Mouse (Mus musculus): ENCODE data around the gene Ripor2. TPM values are rescaled to one million over a fixed set of nuclear protein-coding genes. Genes with fewer than 3 reads are reported as not detected.

Ripor2 gene
- polyA plus RNA-seq, 1 experiment from 2014 or later: 3.5 TPM

DNA sequence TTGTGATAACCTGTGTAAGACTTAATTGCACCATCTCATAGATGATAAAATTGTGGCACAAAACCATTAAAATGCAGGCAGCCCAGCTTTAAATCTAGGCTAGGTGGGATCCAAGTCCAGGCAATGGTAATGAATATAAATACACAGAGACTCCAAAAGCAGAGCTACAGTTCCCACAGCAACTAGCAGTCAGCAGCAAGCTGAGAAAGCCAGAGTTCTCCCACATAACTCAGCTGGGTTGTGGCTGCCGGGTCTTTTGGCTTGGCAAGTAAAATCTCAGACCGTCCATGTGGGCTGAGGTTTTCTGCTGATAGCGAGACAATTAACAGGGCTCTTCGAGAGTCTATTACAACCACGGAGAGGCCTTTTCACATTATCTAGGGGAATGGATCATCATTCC is 66.0 kb downstream of the Ripor2 start:
- Histone ChIP-seq H3K4me1 (ENCODE audit: control insufficient read depth, insufficient read depth, low read length) (no peaks in the 10 kb centered on the region), H3K27me3 (ENCODE audit: control insufficient read depth, insufficient read depth, low read length) (no peaks in the 10 kb centered on the region), H3K36me3 (replicated peaks; ENCODE audit: control insufficient read depth, insufficient read depth, low read depth, low read length) (no peaks in the 10 kb centered on the region), H3K9ac (replicated peaks; ENCODE audit: low read length) (no peak overlapping the region), H3K4me3 (ENCODE audit: low read depth, low read length) (no peak overlapping the region), H3K4me2 (ENCODE audit: low read depth, low read length) (no peak overlapping the region), H3K9me3 (replicated peaks; ENCODE audit: control insufficient read depth, low read length) (no peaks in the 10 kb centered on the region), H3K27ac (replicated peaks; ENCODE audit: low read depth, low read length) (no peak overlapping the region)
- 83% methylated on average over 5 of the region's 5 CpGs for WGBS
- ATAC-seq (replicated peaks; ENCODE audit: insufficient number of reproducible peaks, low FRiP score, low TSS enrichment, low read depth) (no peak), DNase-seq (ENCODE audit: low spot score) (no peak)

DNA sequence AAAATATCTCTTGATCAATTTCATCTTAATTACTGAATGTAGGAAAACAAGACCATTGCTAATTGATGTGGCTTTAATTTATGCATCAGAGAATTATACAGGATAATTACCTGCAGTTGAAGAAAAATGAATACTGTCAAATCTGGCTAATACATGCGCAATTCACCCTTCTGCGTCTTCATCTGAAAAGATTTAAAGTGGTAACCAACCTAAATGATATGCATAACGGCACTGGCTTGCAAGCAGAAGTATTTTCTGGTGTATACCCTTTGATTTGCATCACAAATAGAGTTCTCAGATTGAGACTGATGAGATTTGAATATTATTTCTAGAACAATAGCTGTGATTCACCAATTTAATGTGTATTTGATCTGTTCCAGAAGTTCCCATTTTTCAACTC is 66.7 kb downstream of the Ripor2 start:
- ATAC-seq (replicated peaks; ENCODE audit: insufficient number of reproducible peaks, low FRiP score, low TSS enrichment, low read depth): no peak
- WGBS: 86% methylated on average over 3 of the region's 3 CpGs
- H3K4me2 ChIP-seq (ENCODE audit: low read depth, low read length): no peak overlapping the region

DNA sequence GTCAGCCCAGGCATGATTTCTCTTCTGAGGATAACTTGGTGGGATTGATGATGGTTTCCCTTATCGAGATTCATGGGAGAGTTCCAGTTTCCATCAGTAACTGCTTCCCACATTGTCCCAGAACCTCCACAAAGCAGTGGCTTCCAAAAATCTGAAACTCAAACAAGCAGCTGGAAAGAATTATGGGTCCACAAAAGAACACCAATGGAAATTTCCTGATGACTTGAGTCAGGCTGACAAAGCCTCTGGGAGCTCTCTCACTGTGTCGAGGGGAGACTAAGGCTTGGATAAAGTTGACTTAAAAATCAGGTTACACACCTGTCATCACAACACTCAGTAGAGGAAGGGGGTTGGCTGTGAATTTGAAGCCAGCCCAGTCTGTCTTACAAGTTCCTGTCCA is 67.1 kb downstream of the Ripor2 start:
- no peak for DNase-seq (ENCODE audit: low spot score)
- no peaks in the 10 kb centered on the region for H3K27me3 ChIP-seq (ENCODE audit: control insufficient read depth, insufficient read depth, low read length)
- H3K4me2 ChIP-seq (ENCODE audit: low read depth, low read length): no peak overlapping the region
- no peak for ATAC-seq (replicated peaks; ENCODE audit: insufficient number of reproducible peaks, low FRiP score, low TSS enrichment, low read depth)
- H3K9me3 ChIP-seq (replicated peaks; ENCODE audit: control insufficient read depth, low read length): no peaks in the 10 kb centered on the region
- H3K9ac ChIP-seq (replicated peaks; ENCODE audit: low read length): no peak overlapping the region
- no peaks in the 10 kb centered on the region for H3K4me1 ChIP-seq (ENCODE audit: control insufficient read depth, insufficient read depth, low read length)
- H3K4me3 ChIP-seq (ENCODE audit: low read depth, low read length): no peak overlapping the region
- no peaks in the 10 kb centered on the region for H3K36me3 ChIP-seq (replicated peaks; ENCODE audit: control insufficient read depth, insufficient read depth, low read depth, low read length)
- WGBS: 31% methylated on average over 2 of the region's 2 CpGs
- no peak overlapping the region for H3K27ac ChIP-seq (replicated peaks; ENCODE audit: low read depth, low read length)

More for the DNA sequence above, 66.7 kb downstream of the Ripor2 start:
- DNase-seq (ENCODE audit: low spot score): no peak
- H3K27ac ChIP-seq (replicated peaks; ENCODE audit: low read depth, low read length): no peak overlapping the region
- H3K4me1 ChIP-seq (ENCODE audit: control insufficient read depth, insufficient read depth, low read length): no peaks in the 10 kb centered on the region
- no peaks in the 10 kb centered on the region for H3K27me3 ChIP-seq (ENCODE audit: control insufficient read depth, insufficient read depth, low read length)
- no peak overlapping the region for H3K9ac ChIP-seq (replicated peaks; ENCODE audit: low read length)
- no peaks in the 10 kb centered on the region for H3K36me3 ChIP-seq (replicated peaks; ENCODE audit: control insufficient read depth, insufficient read depth, low read depth, low read length)
- no peak overlapping the region for H3K4me3 ChIP-seq (ENCODE audit: low read depth, low read length)
- H3K9me3 ChIP-seq (replicated peaks; ENCODE audit: control insufficient read depth, low read length): no peaks in the 10 kb centered on the region

DNA sequence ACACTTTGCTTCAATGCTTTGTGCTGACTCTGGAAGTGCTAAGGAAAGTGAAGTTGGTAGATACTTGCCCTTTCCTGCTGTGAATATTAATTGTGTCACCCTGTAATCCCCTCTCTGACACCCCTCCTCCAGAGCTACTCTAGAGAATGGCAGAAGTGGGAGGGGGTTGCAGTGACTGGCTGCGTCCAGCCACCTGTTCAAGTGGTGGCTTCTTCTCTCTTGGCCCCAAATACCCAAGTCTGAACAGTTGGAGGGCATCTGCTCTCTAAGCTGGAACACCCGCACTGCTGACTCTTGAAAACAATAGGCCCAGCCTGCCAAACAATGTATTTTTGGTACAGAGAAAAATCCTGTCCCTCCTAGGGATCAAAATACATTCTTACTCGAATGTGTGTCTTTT is 69.0 kb downstream of the Ripor2 start:
- Histone ChIP-seq H3K9ac (replicated peaks; ENCODE audit: low read length) (no peak overlapping the region), H3K27ac (replicated peaks; ENCODE audit: low read depth, low read length) (no peak overlapping the region), H3K4me1 (ENCODE audit: control insufficient read depth, insufficient read depth, low read length) (no peaks in the 10 kb centered on the region), H3K36me3 (replicated peaks; ENCODE audit: control insufficient read depth, insufficient read depth, low read depth, low read length) (no peaks in the 10 kb centered on the region), H3K4me3 (ENCODE audit: low read depth, low read length) (no peak overlapping the region), H3K27me3 (ENCODE audit: control insufficient read depth, insufficient read depth, low read length) (no peaks in the 10 kb centered on the region), H3K4me2 (ENCODE audit: low read depth, low read length) (no peak overlapping the region), H3K9me3 (replicated peaks; ENCODE audit: control insufficient read depth, low read length) (no peaks in the 10 kb centered on the region)
- 67% methylated on average over 3 of the region's 3 CpGs for WGBS
- ATAC-seq (replicated peaks; ENCODE audit: insufficient number of reproducible peaks, low FRiP score, low TSS enrichment, low read depth) (no peak), DNase-seq (ENCODE audit: low spot score) (no peak)

DNA sequence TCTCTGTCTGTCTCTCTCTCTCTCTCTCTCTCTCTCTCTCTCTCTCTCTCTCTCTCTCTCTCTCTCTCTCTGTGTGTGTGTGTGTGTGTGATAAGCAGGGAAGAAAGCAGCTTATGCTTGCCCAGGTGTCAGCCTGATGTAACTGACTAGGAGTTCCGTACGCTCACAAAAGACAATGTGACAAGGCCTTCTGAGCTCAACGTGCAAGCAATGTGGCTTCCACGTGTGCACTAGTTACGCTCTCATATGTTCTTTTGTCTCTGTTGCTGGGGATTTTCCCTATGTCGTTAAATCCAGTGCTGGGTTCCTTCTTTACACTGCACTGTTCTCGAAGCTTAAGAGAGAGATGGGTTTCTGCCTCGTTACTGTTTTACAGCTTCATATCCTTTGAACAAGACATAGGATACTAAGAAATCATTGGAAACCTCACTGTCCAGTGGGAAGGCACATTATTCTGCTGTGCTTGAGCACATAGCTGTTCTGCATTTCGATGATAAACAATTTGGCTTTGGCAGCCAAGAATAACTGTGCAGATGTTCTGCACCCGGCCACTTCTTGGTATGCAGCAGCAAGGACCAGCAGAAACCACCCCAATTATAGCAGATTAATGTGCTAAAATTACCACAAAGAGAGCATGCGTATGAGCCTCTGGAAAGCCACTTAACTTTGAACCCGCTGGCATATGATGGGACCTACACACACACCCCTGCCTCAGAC is 73.1 kb downstream of the Ripor2 start:
- Histone ChIP-seq H3K27ac (replicated peaks; ENCODE audit: low read depth, low read length) (no peak overlapping the region), H3K4me3 (ENCODE audit: low read depth, low read length) (no peak overlapping the region), H3K36me3 (replicated peaks; ENCODE audit: control insufficient read depth, insufficient read depth, low read depth, low read length) (no peaks in the 10 kb centered on the region), H3K9ac (replicated peaks; ENCODE audit: low read length) (no peak overlapping the region), H3K9me3 (replicated peaks; ENCODE audit: control insufficient read depth, low read length) (no peaks in the 10 kb centered on the region), H3K4me2 (ENCODE audit: low read depth, low read length) (no peak overlapping the region), H3K4me1 (ENCODE audit: control insufficient read depth, insufficient read depth, low read length) (no peaks in the 10 kb centered on the region; the same call in 1 of the 2 replicates), H3K27me3 (ENCODE audit: control insufficient read depth, insufficient read depth, low read length) (no peaks in the 10 kb centered on the region)
- DNase-seq (ENCODE audit: low spot score): no peak
- WGBS: 67% methylated on average over 12 of the region's 12 CpGs
- ATAC-seq (replicated peaks; ENCODE audit: insufficient number of reproducible peaks, low FRiP score, low TSS enrichment, low read depth): no peak

DNA sequence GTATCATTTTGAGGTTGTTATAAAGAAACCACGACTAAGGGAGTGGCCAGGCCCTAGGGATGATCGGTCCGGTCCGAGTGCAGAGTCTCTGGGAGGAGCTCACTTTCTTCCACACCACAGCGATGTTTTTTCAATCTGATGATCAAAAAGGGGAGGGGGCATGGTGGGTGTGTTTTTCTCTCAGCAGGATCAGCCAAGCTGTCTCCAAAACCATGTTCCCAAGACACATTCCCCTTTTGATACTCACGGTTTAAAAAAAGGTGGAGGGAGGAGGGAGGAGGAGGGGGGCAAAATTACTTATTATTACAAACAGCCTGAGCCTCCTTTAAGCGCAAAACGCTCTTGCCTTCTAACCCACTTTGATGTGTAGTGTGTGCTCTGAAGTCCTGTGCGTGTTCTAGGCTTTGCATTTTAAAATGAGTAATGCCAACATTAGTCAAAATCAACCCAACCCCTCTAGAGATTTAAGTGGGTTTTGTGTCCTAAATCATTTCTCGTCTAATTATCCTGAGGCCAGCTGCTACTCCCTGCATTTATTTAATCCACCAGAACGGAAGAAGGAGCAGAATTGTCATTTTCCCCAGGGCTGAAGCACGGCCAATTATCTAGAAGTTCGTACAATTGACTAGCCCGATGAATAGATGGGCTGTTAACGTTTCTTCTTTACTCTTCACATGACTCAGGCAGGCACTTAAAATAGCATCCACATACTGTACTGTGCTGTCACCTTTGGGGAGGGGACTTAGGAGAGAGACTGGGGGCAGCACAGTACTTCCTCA is 74.9 kb downstream of the Ripor2 start:
- no peak overlapping the region for H3K4me2 ChIP-seq (ENCODE audit: low read depth, low read length)

DNA sequence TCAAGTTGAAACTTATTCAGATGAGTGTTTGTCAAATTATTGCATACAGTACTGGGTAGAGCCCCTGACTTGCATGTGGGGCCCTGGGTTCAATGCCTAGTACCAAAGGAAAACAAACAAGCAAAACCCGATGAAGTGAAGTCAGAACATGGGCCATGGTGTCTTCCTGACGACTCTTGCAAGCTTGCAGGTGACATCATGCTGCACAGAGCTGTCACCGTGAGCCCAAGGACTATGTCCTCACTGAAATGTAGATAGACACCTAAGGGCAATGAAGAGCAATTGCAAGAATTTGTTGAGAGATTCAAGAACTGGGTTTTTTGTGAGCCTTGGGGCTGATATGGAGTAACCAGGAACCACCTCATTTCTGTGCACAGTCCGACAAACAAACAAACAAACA is 84.8 kb downstream of the Ripor2 start:
- WGBS: 81% methylated on average over 4 of the region's 4 CpGs
- no peak for ATAC-seq (replicated peaks; ENCODE audit: insufficient number of reproducible peaks, low FRiP score, low TSS enrichment, low read depth)
- Histone ChIP-seq H3K27me3 (ENCODE audit: control insufficient read depth, insufficient read depth, low read length) (no peaks in the 10 kb centered on the region), H3K9me3 (replicated peaks; ENCODE audit: control insufficient read depth, low read length) (no peaks in the 10 kb centered on the region), H3K4me1 (ENCODE audit: control insufficient read depth, insufficient read depth, low read length) (no peaks in the 10 kb centered on the region), H3K27ac (replicated peaks; ENCODE audit: low read depth, low read length) (no peak overlapping the region), H3K36me3 (replicated peaks; ENCODE audit: control insufficient read depth, insufficient read depth, low read depth, low read length) (no peaks in the 10 kb centered on the region), H3K4me3 (ENCODE audit: low read depth, low read length) (no peak overlapping the region), H3K4me2 (ENCODE audit: low read depth, low read length) (no peak overlapping the region), H3K9ac (replicated peaks; ENCODE audit: low read length) (no peak overlapping the region)
- no peak for DNase-seq (ENCODE audit: low spot score)

More for the DNA sequence above, 74.9 kb downstream of the Ripor2 start:
- ATAC-seq (replicated peaks; ENCODE audit: insufficient number of reproducible peaks, low FRiP score, low TSS enrichment, low read depth): peak; percentile 67; the same call in 1 of the 2 replicates
- Histone ChIP-seq H3K4me1 (ENCODE audit: control insufficient read depth, insufficient read depth, low read length) (no peaks in the 10 kb centered on the region; the same call in 1 of the 2 replicates), H3K4me3 (ENCODE audit: low read depth, low read length) (no peak overlapping the region), H3K9me3 (replicated peaks; ENCODE audit: control insufficient read depth, low read length) (no peaks in the 10 kb centered on the region), H3K27me3 (ENCODE audit: control insufficient read depth, insufficient read depth, low read length) (no peaks in the 10 kb centered on the region), H3K36me3 (replicated peaks; ENCODE audit: control insufficient read depth, insufficient read depth, low read depth, low read length) (no peaks in the 10 kb centered on the region), H3K9ac (replicated peaks; ENCODE audit: low read length) (no peak overlapping the region), H3K27ac (replicated peaks; ENCODE audit: low read depth, low read length) (no peak overlapping the region)
- 28% methylated on average over 15 of the region's 15 CpGs for WGBS
- peak; percentile 25 for DNase-seq (ENCODE audit: low spot score)

DNA sequence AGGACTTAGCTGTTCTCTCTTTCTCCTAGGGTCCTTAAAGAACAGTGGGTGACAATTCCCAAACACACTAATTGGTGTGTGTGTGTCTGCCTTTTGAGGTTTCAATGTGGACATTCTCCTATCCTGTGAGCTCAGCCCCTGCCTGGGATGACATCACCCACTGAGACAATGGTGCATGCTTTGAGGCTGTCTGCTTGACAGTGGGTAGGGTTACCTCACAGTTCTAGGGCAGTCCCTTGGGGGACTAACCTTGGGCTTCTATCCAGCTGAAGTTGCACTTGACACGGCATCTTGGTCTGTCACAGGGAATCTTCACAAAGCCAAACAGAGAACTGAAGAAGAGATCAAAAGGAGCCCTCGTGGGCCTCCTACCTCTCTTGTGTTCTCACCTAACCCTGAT is 86.6 kb downstream of the Ripor2 start:
- no peak overlapping the region for H3K9ac ChIP-seq (replicated peaks; ENCODE audit: low read length)
- no peak overlapping the region for H3K27ac ChIP-seq (replicated peaks; ENCODE audit: low read depth, low read length)
- H3K9me3 ChIP-seq (replicated peaks; ENCODE audit: control insufficient read depth, low read length): no peaks in the 10 kb centered on the region
- no peaks in the 10 kb centered on the region for H3K27me3 ChIP-seq (ENCODE audit: control insufficient read depth, insufficient read depth, low read length)
- H3K36me3 ChIP-seq (replicated peaks; ENCODE audit: control insufficient read depth, insufficient read depth, low read depth, low read length): no peaks in the 10 kb centered on the region
- no peak overlapping the region for H3K4me3 ChIP-seq (ENCODE audit: low read depth, low read length)
- WGBS: 50% methylated on average over 2 of the region's 2 CpGs
- DNase-seq (ENCODE audit: low spot score) (no peak), ATAC-seq (replicated peaks; ENCODE audit: insufficient number of reproducible peaks, low FRiP score, low TSS enrichment, low read depth) (no peak)
- H3K4me2 ChIP-seq (ENCODE audit: low read depth, low read length): no peak overlapping the region
- H3K4me1 ChIP-seq (ENCODE audit: control insufficient read depth, insufficient read depth, low read length): no peaks in the 10 kb centered on the region
